Mouse (Mus musculus): Measurements from ENCODE around the gene Ndufa3. TPM values are rescaled to one million over a fixed set of nuclear protein-coding genes. Genes with fewer than 3 reads are reported as not detected.

Gene Ndufa3
- polyA plus RNA-seq, 1 experiment from 2014 or later, result 405 TPM

DNA sequence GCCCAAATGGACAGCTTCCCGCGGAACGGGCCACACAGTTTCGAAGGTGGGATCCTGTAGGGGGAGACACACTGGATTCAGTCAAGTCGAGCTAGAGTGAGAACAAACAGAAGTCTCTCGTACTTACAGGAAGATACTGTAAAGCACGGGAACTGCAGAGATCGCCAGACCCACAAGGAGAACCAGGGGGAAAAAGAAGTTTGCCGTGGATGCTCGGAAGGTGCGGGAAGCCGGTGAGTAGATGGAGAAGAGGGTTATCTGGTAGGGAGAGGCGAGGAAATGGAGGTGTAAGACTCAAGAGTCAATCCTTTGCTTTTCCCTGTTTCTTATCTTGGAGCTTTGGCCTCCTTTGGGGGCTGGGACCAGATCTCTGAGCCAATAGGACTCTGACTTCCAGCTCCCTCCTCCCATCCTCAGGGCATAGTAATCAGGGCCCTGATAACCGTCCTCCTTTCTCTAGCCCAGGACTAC is 49.8 kb downstream of the Ndufa3 start:
- H3K27me3 ChIP-seq (replicated peaks; ENCODE audit: control insufficient read depth, insufficient read depth, low read length), result no peaks in the 10 kb centered on the region
- H3K9me3 ChIP-seq (ENCODE audit: control insufficient read depth, low read length), result no peaks in the 10 kb centered on the region
- H3K4me1 ChIP-seq (replicated peaks; ENCODE audit: control insufficient read depth, insufficient read depth, low read length), result peaks cover 14% of the 10 kb centered on the region
- H3K36me3 ChIP-seq (ENCODE audit: control insufficient read depth, insufficient read depth, low read length), result peaks cover 8% of the 10 kb centered on the region; the same call in 1 of the 2 replicates
- peak overlapping the region; percentile 46; the same call in 1 of the 2 replicates for H3K27ac ChIP-seq (ENCODE audit: low read depth, low read length)
- H3K4me3 ChIP-seq (ENCODE audit: low read depth, low read length), result peak overlapping the region; percentile 71
- WGBS, result 18% methylated on average over 14 of the region's 14 CpGs
- DNase-seq (ENCODE audit: low spot score) (no peak), ATAC-seq (replicated peaks; ENCODE audit: low FRiP score) (peak; percentile 30)
- H3K4me2 ChIP-seq, result peak overlapping the region; percentile 92
- peak overlapping the region; percentile 66 for H3K9ac ChIP-seq (ENCODE audit: low read depth, low read length)

Small RNAs within 50 kb of the gene (microRNA-seq; reads per million reads assigned to microRNA genes)
- gene Gm25100 (ENCODE audit: borderline number of aligned reads) (not detected), gene Mir3572 (ENCODE audit: borderline number of aligned reads) (7.4 reads per million, percentile 19 among the genes with 10 or more reads in this experiment)

Other genes with a start within 250 kb of the Ndufa3 start
- 1.7 and 2.3 TPM in 2 replicates for gene Cacng8, start 226.7 kb upstream of the Ndufa3 start, polyA plus RNA-seq (2014; fragmentation: Nextera tagmentation; extraction: Ambion mirVana)
- gene Cacng6, start 193.2 kb upstream of the Ndufa3 start, polyA plus RNA-seq (2014; fragmentation: Nextera tagmentation; extraction: Ambion mirVana), result 0.19 TPM in 1 of 2 replicates, not detected in the other
- not detected in 2 replicates for gene Tarm1, start 114.7 kb upstream of the Ndufa3 start, polyA plus RNA-seq (2014; fragmentation: Nextera tagmentation; extraction: Ambion mirVana)
- 0.17 TPM in 1 of 2 replicates, not detected in the other for gene Oscar, start 1.2 kb upstream of the Ndufa3 start, polyA plus RNA-seq (2014; fragmentation: Nextera tagmentation; extraction: Ambion mirVana)
- 21.5 and 24.1 TPM in 2 replicates for gene Tfpt, start 12.6 kb downstream of the Ndufa3 start, polyA plus RNA-seq (2014; fragmentation: Nextera tagmentation; extraction: Ambion mirVana)
- 136 and 137 TPM in 2 replicates for gene Prpf31, start 12.6 kb downstream of the Ndufa3 start, polyA plus RNA-seq (2014; fragmentation: Nextera tagmentation; extraction: Ambion mirVana)
- 69.6 and 76.5 TPM in 2 replicates for gene Cnot3, start 27.9 kb downstream of the Ndufa3 start, polyA plus RNA-seq (2014; fragmentation: Nextera tagmentation; extraction: Ambion mirVana)
- gene Leng1, start 48.5 kb downstream of the Ndufa3 start, polyA plus RNA-seq (2014; fragmentation: Nextera tagmentation; extraction: Ambion mirVana), result 13.4 and 13.5 TPM in 2 replicates
- gene Tmc4, start 60.2 kb downstream of the Ndufa3 start, polyA plus RNA-seq (2014; fragmentation: Nextera tagmentation; extraction: Ambion mirVana), result 10.0 and 12.1 TPM in 2 replicates
- gene Tsen34, start 75.5 kb downstream of the Ndufa3 start, polyA plus RNA-seq (2014; fragmentation: Nextera tagmentation; extraction: Ambion mirVana), result 103 and 106 TPM in 2 replicates
- 35.7 and 36.7 TPM in 2 replicates for gene Mboat7, start 76.2 kb downstream of the Ndufa3 start, polyA plus RNA-seq (2014; fragmentation: Nextera tagmentation; extraction: Ambion mirVana)
- 1,767 and 1,846 TPM in 2 replicates for gene Rps9, start 86.6 kb downstream of the Ndufa3 start, polyA plus RNA-seq (2014; fragmentation: Nextera tagmentation; extraction: Ambion mirVana)
- gene Pirb, start 103.0 kb downstream of the Ndufa3 start, polyA plus RNA-seq (2014; fragmentation: Nextera tagmentation; extraction: Ambion mirVana), result 1.0 and 1.3 TPM in 2 replicates
- gene Gm15448, start 208.3 kb downstream of the Ndufa3 start, polyA plus RNA-seq (2014; fragmentation: Nextera tagmentation; extraction: Ambion mirVana), result 0.13 TPM in 1 of 2 replicates, not detected in the other
- 0.30 and 0.38 TPM in 2 replicates for gene Pira2, start 227.7 kb downstream of the Ndufa3 start, polyA plus RNA-seq (2014; fragmentation: Nextera tagmentation; extraction: Ambion mirVana)

Data from liver, embryonic 11.5 days (tissue).